Mouse (Mus musculus) MEL (cell line): ENCODE measurements at regions not wholly inside any gene's neighbourhood (a gene's known extent, or its start where the extent isn't known, plus 50 kb on each side); places are given as distances from the start of the nearest gene placed in this dataset.

Experiments used
- CTCF ChIP-seq, 3 experiments: IDR thresholded peaks in 2 of 3; conservative IDR thresholded peaks in 1 of 3; 2 replicates each; pipeline ENCODE4 v1.5.1; 2011 to 2012; ENCODE audit warnings: low read length in 3 of 3, low read depth in 2 of 3, mild to moderate bottlenecking in 2 of 3, improper control_type of control experiment in 1 of 3, inconsistent platforms in 1 of 3, mixed read lengths in 1 of 3, moderate library complexity in 1 of 3; ENCODE audit not compliant: control insufficient read depth in 1 of 3, insufficient read depth in 1 of 3, poor library complexity in 1 of 3, severe bottlenecking in 1 of 3
- EP300 ChIP-seq, 2 experiments: IDR thresholded peaks; 2 replicates each; pipeline ENCODE4 v1.6.1; 2011; ENCODE audit warnings: improper control_type of control experiment in 2 of 2, low read length in 2 of 2, low read depth in 1 of 2, mild to moderate bottlenecking in 1 of 2
- GABPA ChIP-seq: IDR thresholded peaks from 2 replicates; pipeline ENCODE4 v1.6.1; 2012; ENCODE audit warnings: low read depth, mild to moderate bottlenecking, inconsistent platforms, low read length, improper control_type of control experiment, moderate library complexity
- GATA1 ChIP-seq: IDR thresholded peaks from 2 replicates; pipeline ENCODE4 v1.6.1; 2011; ENCODE audit warnings: low read depth, low read length, improper control_type of control experiment
- HCFC1 ChIP-seq: IDR thresholded peaks from 2 replicates; pipeline ENCODE4 v1.6.1; 2012; ENCODE audit warnings: low read depth, mild to moderate bottlenecking, inconsistent platforms, low read length, improper control_type of control experiment, moderate library complexity
- MAFK ChIP-seq: IDR thresholded peaks from 2 replicates; pipeline ENCODE4 v1.6.1; 2011; ENCODE audit warnings: low read depth, mild to moderate bottlenecking, low read length, improper control_type of control experiment, borderline replicate concordance
- MAX ChIP-seq: IDR thresholded peaks from 2 replicates; pipeline ENCODE4 v1.6.1; 2011; ENCODE audit warnings: low read length, improper control_type of control experiment
- MYB ChIP-seq: IDR thresholded peaks from 2 replicates; pipeline ENCODE4 v1.6.1; 2011; ENCODE audit warnings: mild to moderate bottlenecking, low read depth, low read length, improper control_type of control experiment
- MYC ChIP-seq: IDR thresholded peaks from 2 replicates; pipeline ENCODE4 v1.6.1; 2011; ENCODE audit warnings: low read depth, mild to moderate bottlenecking, low read length, improper control_type of control experiment, moderate library complexity
- POLR2A ChIP-seq, 2 experiments: IDR thresholded peaks; 2 replicates each; pipeline ENCODE4 v1.6.1; 2011 to 2012; ENCODE audit warnings: low read length in 2 of 2, mild to moderate bottlenecking in 2 of 2, control low read depth in 1 of 2, improper control_type of control experiment in 1 of 2, low read depth in 1 of 2, moderate library complexity in 1 of 2; ENCODE audit not compliant: control insufficient read depth in 1 of 2, insufficient read depth in 1 of 2, poor library complexity in 1 of 2
- POLR2AphosphoS5 ChIP-seq: IDR thresholded peaks from 2 replicates; pipeline ENCODE4 v1.6.1; 2012; ENCODE audit warnings: low read depth, borderline replicate concordance, mild to moderate bottlenecking, inconsistent platforms, low read length, moderate library complexity, mixed read lengths
- RCOR1 ChIP-seq: IDR thresholded peaks from 2 replicates; pipeline ENCODE4 v1.6.1; 2012; ENCODE audit warnings: low read depth, mild to moderate bottlenecking, inconsistent platforms, low read length, improper control_type of control experiment
- USF2 ChIP-seq, 2 experiments: IDR thresholded peaks; 2 replicates each; pipeline ENCODE4 v1.6.1; 2011 to 2012; ENCODE audit warnings: improper control_type of control experiment in 2 of 2, low read length in 2 of 2, borderline replicate concordance in 1 of 2, inconsistent platforms in 1 of 2, low read depth in 1 of 2, mild to moderate bottlenecking in 1 of 2; ENCODE audit not compliant: insufficient read depth in 1 of 2

DNA sequence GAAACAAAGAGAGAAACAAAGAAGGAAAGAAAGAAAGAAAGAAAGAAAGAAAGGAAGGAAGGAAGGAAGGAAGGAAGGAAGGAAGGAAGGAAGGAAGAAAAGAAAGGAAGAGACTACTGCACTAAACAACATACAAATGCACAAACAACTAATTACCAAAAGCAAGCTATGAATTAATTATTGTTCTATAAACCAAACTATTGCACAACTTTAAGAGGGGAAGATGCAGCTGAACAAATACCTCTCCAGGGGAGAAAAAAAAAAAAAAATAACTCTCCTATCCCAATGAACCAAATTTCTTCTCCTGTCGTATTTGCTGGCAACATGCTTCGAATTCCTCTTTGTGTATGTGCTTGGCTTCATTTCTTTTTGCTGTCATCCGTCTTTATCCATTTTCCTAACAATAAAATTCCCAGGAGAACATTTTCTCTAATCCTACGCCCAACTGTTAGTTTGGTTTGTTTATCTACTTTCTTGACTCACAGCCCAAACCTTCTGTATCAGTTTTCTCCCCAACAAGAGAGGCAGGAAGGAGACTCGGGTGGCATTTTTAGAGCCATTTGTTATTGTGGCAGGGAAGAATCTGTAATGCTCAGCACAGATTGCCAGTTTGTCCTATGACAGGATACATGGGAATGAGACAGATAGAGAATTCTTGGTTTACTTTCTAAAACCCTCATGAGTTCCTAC lies 1437.7 kb upstream of the Tenm2 start:
- TF ChIP-seq GATA1 (no peak), CTCF (IDR thresholded peaks at IDR 0.05 in 2 of 3, conservative IDR thresholded peaks at IDR 0.05 in 1 of 3; ENCODE audit: control insufficient read depth in 1 of 3, insufficient read depth in 1 of 3, low read depth in 2 of 3, low read length in 3 of 3, poor library complexity in 1 of 3, severe bottlenecking in 1 of 3) (no peak), POLR2A (IDR thresholded peaks at IDR 0.05; ENCODE audit: control insufficient read depth in 1 of 2, insufficient read depth in 1 of 2, low read depth in 1 of 2, low read length in 2 of 2, poor library complexity in 1 of 2) (no peak), MYB (no peak), RCOR1 (no peak), MAX (no peak), HCFC1 (no peak), USF2 (IDR thresholded peaks at IDR 0.05; ENCODE audit: borderline replicate concordance in 1 of 2, insufficient read depth in 1 of 2, low read depth in 1 of 2, low read length in 2 of 2) (no peak), MYC (no peak), EP300 (IDR thresholded peaks at IDR 0.05; ENCODE audit: low read depth in 1 of 2, low read length in 2 of 2) (no peak), POLR2AphosphoS5 (no peak), GABPA (no peak), MAFK (no peak)
